Mouse (Mus musculus) forebrain, postnatal 0 days (tissue): Measurements from ENCODE around the gene Tmem220. TPM values are rescaled to one million over a fixed set of nuclear protein-coding genes. Genes with fewer than 3 reads are reported as not detected.

Source experiments
- ATAC-seq: fragments of 200-750 bp; cut with Nextera tagmentation; 2 replicates; pipeline ENCODE4 v1.8.0; 2017; ENCODE audit warnings: mild to moderate bottlenecking, moderate library complexity
- DNase-seq: peaks from one replicate; pipeline ENCODE4 v3.0.0-alpha.2; 2015
- H3K27ac ChIP-seq: fragments of 300-500 bp; sonication (generic); 2 replicates; pipeline ENCODE4 v1.5.1; 2014; ENCODE audit warnings: low read depth, mild to moderate bottlenecking, antibody characterized with exemption, low read length, moderate library complexity, mixed read lengths
- H3K27me3 ChIP-seq: fragments of 300-500 bp; sonication (generic); 2 replicates; pipeline ENCODE4 v1.6.1; 2014; ENCODE audit warnings: mild to moderate bottlenecking, low read length, mixed read lengths; ENCODE audit not compliant: insufficient read depth
- H3K36me3 ChIP-seq: fragments of 300-500 bp; sonication (generic); 2 replicates; pipeline ENCODE4 v1.6.1; 2014; ENCODE audit warnings: mild to moderate bottlenecking, moderate library complexity; ENCODE audit not compliant: insufficient read depth
- H3K4me1 ChIP-seq: fragments of 300-500 bp; sonication (generic); 2 replicates; pipeline ENCODE4 v1.6.1; 2014; ENCODE audit warnings: antibody characterized with exemption; ENCODE audit not compliant: insufficient read depth
- H3K4me2 ChIP-seq: fragments of 300-500 bp; sonication (generic); 2 replicates; pipeline ENCODE4 v1.6.1; 2014; ENCODE audit warnings: low read depth, mild to moderate bottlenecking, moderate library complexity
- H3K4me3 ChIP-seq: fragments of 300-500 bp; sonication (generic); 2 replicates; pipeline ENCODE4 v1.5.1; 2014; ENCODE audit warnings: low read depth, low read length, mixed read lengths
- H3K9ac ChIP-seq: fragments of 300-500 bp; sonication (generic); 2 replicates; pipeline ENCODE4 v1.6.1; 2014; ENCODE audit warnings: mild to moderate bottlenecking
- H3K9me3 ChIP-seq: fragments of 300-500 bp; sonication (generic); 2 replicates; pipeline ENCODE4 v1.6.1; 2016; ENCODE audit warnings: low read length
- CTCF ChIP-seq: sonication (generic); IDR thresholded peaks from 2 replicates; pipeline ENCODE4 v1.5.1; 2016; ENCODE audit warnings: antibody characterized with exemption, control low read depth, low read depth
- WGBS: fragments of 180-500 bp; shearing (Covaris S2); extraction: QIAGEN DNeasy Blood & Tissue Kit; methylation state at CpG from one replicate; pipeline ENCODE4 v1.1.7; 2014; 5-methylcytosine and 5-hydroxymethylcytosine counted together
- polyA plus RNA-seq: library from polyadenylated mRNA; unstranded; fragments of >200 nt; fragmentation: Nextera tagmentation; extraction: Ambion mirVana; gene quantifications from 2 replicates; pipeline ENCODE4 v1.2.1, GENCODE M21; 2015
- total RNA-seq: library from RNA; depleted of rRNA; stranded (reverse); fragments of >200 nt; gene quantifications from 2 replicates; pipeline ENCODE4 v1.2.3, GENCODE M21; 2014

Gene Tmem220
- total and polyA plus RNA-seq, 2 experiments from 2014 or later: 0.77 TPM; not detected in 1

DNA sequence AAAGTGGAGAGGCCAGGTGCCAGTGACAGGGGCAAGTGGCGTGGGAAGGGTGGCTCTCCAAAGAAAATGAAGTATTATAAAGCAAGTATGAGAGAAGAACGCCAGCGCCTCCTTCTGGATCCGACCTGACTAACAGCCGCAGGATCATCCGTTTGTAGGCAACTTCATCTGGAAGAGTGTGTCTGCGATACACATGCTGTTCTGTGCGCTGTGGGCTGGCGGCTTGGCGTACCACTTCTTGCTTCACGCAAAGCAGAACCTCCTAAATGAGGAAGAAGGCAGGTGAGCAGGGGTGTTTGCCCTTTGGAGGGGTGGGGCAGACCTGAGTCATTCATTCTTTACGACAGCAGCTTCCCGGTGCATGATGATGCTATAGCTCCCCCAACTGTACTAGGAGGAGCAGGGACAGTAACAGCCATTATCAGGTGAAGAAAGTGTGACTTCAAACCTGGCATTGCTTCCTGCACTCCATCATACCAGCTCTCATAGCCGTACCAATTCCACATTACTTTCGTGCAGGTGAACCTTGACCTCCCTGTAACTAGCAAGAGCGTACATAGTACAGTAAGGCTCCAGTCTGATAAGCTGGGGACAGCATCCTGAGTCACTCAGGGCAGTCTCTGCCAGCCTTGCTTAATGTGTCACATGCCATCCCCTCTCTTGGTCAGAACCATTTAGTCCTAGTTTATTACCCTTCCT lies 6.1 kb downstream of the Tmem220 start:
- Histone ChIP-seq H3K4me1 (no peaks in the 10 kb centered on the region), H3K27me3 (no peaks in the 10 kb centered on the region)
- DNase-seq: no peak

DNA sequence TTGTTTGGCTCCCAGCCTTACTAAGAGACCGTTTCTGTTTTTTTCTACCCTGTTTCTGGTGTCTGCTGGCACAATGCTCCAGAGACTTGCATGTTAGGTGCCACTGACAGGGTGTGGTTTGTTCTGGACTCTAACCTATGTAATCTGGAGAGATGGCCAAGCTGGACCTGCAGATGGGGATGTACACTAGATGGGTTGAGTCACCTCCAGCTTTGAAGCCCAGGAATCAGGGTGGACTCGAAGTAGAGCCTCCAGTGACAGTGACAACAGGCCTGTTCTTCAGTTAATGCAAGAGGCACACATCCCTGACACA lies 6.6 kb downstream of the Tmem220 start:
- Histone ChIP-seq H3K4me2 (no peak overlapping the region), H3K9me3 (no peaks in the 10 kb centered on the region), H3K9ac (no peak overlapping the region), H3K36me3 (peaks cover 3% of the 10 kb centered on the region; the same call in 1 of the 2 replicates), H3K4me1 (no peaks in the 10 kb centered on the region), H3K27me3 (no peaks in the 10 kb centered on the region), H3K4me3 (no peak overlapping the region), H3K27ac (no peak overlapping the region)
- DNase-seq (no peak), ATAC-seq (no peak)
- 61% methylated on average over 2 of the region's 2 CpGs for WGBS
- no peak for TF ChIP-seq CTCF

More for the DNA sequence above, 6.1 kb downstream of the Tmem220 start:
- ATAC-seq: no peak
- Histone ChIP-seq H3K9me3 (no peaks in the 10 kb centered on the region), H3K4me2 (no peak overlapping the region), H3K36me3 (peaks cover under 1% of the 10 kb centered on the region; the same call in 1 of the 2 replicates), H3K4me3 (no peak overlapping the region), H3K9ac (no peak overlapping the region), H3K27ac (no peak overlapping the region)
- 0 out of 2 replicates have a peak, but pooled peaks have one; percentile 9 for TF ChIP-seq CTCF
- WGBS: 68% methylated on average over 16 of the region's 16 CpGs

DNA sequence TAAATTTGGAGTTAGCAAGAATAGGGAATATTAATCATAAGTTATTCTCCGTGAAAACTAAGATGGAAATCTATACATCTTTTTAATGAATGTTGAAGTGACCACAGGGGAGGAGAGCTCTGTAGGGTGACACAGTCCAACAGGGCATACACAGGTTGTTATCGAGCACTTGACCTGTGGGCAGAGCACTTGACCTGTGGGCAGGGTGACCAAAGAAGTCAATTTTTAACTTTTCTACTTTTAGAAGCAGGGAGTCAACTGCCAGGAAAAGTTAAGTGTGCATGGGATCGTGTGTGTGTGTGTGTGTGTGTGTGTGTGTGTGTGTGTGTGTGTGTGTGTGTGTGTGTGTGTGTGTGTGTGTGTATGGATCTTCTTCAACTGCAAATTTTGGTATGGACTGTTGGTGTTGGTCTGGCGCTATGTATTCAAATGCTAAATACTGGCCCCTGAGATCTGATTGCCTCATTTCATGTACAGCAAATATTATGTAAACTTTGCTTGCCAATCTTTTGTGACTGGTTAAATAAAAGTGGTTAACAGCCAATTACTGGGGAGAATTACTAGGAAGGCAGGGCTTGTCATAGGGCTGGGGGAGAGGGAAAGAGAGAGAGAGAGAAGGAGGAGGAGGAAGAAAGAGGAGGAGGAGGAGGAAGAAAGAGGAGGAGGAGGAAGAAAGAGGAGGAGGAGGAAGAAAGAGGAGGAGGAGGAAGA lies 10.0 kb downstream of the Tmem220 start:
- no peak for TF ChIP-seq CTCF
- no peak overlapping the region for H3K9ac ChIP-seq
- no peak overlapping the region for H3K4me3 ChIP-seq
- ATAC-seq: no peak
- no peaks in the 10 kb centered on the region for H3K27me3 ChIP-seq
- peaks cover 19% of the 10 kb centered on the region for H3K36me3 ChIP-seq
- H3K4me2 ChIP-seq: no peak overlapping the region
- no peaks in the 10 kb centered on the region for H3K9me3 ChIP-seq
- no peaks in the 10 kb centered on the region for H3K4me1 ChIP-seq
- DNase-seq: no peak
- WGBS: 86% methylated on average over 4 of the region's 4 CpGs
- H3K27ac ChIP-seq: no peak overlapping the region

DNA sequence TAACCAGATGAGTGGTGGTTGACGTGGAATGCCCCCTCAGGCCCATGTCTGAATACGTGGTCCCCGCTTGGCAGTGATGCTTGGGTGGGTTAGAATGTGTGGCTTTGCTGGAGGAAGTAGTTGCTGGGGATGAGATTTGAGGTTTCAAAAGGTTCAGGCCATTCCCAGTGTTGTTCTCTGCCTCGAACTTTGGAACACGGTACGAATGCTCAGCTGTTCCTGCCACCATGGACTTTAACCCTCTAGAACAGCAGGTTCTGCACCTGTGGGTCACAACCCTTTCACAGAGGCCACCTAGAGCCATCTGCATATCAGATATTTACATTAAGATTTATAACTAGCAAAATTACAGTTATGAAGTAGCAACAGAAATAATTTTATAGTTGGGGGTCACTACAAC lies 11.3 kb downstream of the Tmem220 start:
- WGBS: 95% methylated on average over 6 of the region's 6 CpGs
- no peaks in the 10 kb centered on the region for H3K9me3 ChIP-seq
- H3K4me2 ChIP-seq: no peak overlapping the region
- no peak overlapping the region for H3K9ac ChIP-seq
- H3K27me3 ChIP-seq: no peaks in the 10 kb centered on the region
- no peak overlapping the region for H3K27ac ChIP-seq
- TF ChIP-seq CTCF: no peak
- peaks cover 32% of the 10 kb centered on the region for H3K36me3 ChIP-seq
- no peaks in the 10 kb centered on the region for H3K4me1 ChIP-seq
- DNase-seq (no peak), ATAC-seq (no peak)
- no peak overlapping the region for H3K4me3 ChIP-seq

DNA sequence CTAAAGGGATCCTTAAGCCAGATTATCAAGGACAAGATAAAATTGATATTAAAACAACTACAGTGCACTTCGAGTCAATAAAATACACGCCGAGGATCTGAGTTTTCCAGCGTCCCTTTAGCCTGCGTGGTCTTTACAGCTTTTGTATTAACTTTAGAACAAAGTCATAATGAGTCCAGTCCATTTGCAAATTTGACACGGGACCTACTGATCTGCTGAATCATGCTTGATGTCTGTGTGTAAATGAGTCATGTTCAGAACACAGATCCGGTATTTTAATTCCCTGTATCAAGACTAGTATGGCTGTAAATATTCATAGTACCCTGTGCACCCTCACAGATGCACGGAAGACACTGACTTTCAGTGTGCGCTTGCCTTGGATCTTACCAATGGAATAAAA lies 11.9 kb downstream of the Tmem220 start:
- H3K36me3 ChIP-seq: peaks cover 39% of the 10 kb centered on the region
- H3K4me3 ChIP-seq: no peak overlapping the region
- H3K27me3 ChIP-seq: no peaks in the 10 kb centered on the region
- H3K9ac ChIP-seq: no peak overlapping the region
- ATAC-seq (no peak), DNase-seq (no peak)
- TF ChIP-seq CTCF: no peak
- no peaks in the 10 kb centered on the region for H3K9me3 ChIP-seq
- H3K27ac ChIP-seq: no peak overlapping the region
- no peak overlapping the region for H3K4me2 ChIP-seq
- H3K4me1 ChIP-seq: no peaks in the 10 kb centered on the region
- 94% methylated on average over 9 of the region's 9 CpGs for WGBS

DNA sequence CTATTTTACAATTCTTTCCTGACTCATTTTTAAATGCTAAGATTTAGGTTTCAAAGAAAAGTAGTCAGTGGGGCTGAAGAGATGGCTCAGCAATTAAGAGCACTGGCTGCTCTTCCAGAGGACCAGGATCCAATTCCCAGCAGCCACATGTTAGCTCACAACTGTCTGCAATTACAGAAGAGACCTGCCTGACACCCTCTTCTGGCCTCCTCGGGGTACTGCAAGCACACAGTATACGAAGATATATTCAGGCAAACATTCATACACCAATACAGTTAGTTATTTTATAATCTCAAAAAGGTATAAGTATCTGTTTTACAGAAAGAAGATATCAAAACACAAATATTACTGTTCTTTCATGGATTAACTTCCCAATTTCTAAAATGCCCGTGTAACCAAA lies 14.8 kb downstream of the Tmem220 start:
- Histone ChIP-seq H3K27ac (no peak overlapping the region), H3K4me2 (no peak overlapping the region), H3K4me3 (no peak overlapping the region), H3K4me1 (no peaks in the 10 kb centered on the region), H3K9me3 (no peaks in the 10 kb centered on the region), H3K9ac (no peak overlapping the region), H3K36me3 (peaks cover 41% of the 10 kb centered on the region), H3K27me3 (no peaks in the 10 kb centered on the region)
- DNase-seq (no peak), ATAC-seq (no peak)
- 92% methylated on average over 3 of the region's 3 CpGs for WGBS
- TF ChIP-seq CTCF: peak; percentile 26; the same call in 1 of the 2 replicates

DNA sequence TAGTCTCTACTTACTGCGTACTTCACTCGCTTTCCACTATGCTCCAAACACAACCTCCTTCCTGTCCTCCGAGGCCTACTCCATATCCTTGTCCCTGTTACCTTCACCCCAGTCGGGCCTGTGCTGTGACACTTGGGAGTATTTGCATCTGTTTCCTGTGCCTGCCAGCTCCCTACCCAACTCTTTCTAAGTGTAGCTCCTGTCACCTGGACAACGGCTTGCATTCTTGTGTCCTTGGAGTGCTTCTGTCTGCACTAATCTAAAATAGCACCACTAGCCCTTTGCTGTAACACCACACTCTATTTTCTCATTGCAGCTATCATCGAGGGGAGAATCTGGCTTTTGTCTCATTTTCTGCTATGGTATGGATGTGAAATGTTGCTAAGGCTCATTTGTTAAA lies 15.5 kb downstream of the Tmem220 start:
- Histone ChIP-seq H3K9me3 (no peaks in the 10 kb centered on the region), H3K27me3 (no peaks in the 10 kb centered on the region), H3K27ac (no peak overlapping the region), H3K4me3 (no peak overlapping the region), H3K4me2 (no peak overlapping the region), H3K4me1 (no peaks in the 10 kb centered on the region), H3K9ac (no peak overlapping the region), H3K36me3 (peaks cover 41% of the 10 kb centered on the region)
- no peak for DNase-seq
- 96% methylated on average over 6 of the region's 6 CpGs for WGBS
- ATAC-seq: no peak
- TF ChIP-seq CTCF: no peak
